Mouse (Mus musculus) heart, embryonic 15.5 days (tissue): ENCODE results near the gene Tmem120b. TPM values are rescaled to one million over a fixed set of nuclear protein-coding genes. Genes with fewer than 3 reads are reported as not detected.

Experiments
- ATAC-seq: fragments of 200-750 bp; cut with Nextera tagmentation; replicated peaks from 2 replicates; pipeline ENCODE4 v1.8.0; 2017; ENCODE audit warnings: low read depth, moderate TSS enrichment; ENCODE audit not compliant: insufficient number of reproducible peaks, insufficient read depth, low FRiP score
- H3K27ac ChIP-seq: fragments of 300-500 bp; sonication (generic); 2 replicates; pipeline ENCODE4 v1.5.1; 2015; ENCODE audit warnings: mild to moderate bottlenecking, inconsistent platforms
- H3K27me3 ChIP-seq: fragments of 300-500 bp; sonication (generic); 2 replicates; pipeline ENCODE4 v1.6.1; 2015; ENCODE audit warnings: inconsistent platforms
- H3K36me3 ChIP-seq: fragments of 300-500 bp; sonication (generic); 2 replicates; pipeline ENCODE4 v1.6.1; 2015; ENCODE audit warnings: mild to moderate bottlenecking, inconsistent platforms
- H3K4me1 ChIP-seq: fragments of 300-500 bp; sonication (generic); replicated peaks from 2 replicates; pipeline ENCODE4 v1.6.1; 2015; ENCODE audit warnings: inconsistent platforms
- H3K4me2 ChIP-seq: fragments of 300-500 bp; sonication (generic); 2 replicates; pipeline ENCODE4 v1.6.1; 2015; ENCODE audit warnings: inconsistent platforms, mild to moderate bottlenecking, moderate library complexity
- H3K4me3 ChIP-seq: fragments of 300-500 bp; sonication (generic); 2 replicates; pipeline ENCODE4 v1.5.1; 2015; ENCODE audit warnings: mild to moderate bottlenecking, inconsistent platforms
- H3K9ac ChIP-seq: fragments of 300-500 bp; sonication (generic); 2 replicates; pipeline ENCODE4 v1.6.1; 2015; ENCODE audit warnings: mild to moderate bottlenecking, inconsistent platforms
- H3K9me3 ChIP-seq: fragments of 300-500 bp; sonication (generic); replicated peaks from 2 replicates; pipeline ENCODE4 v1.6.1; 2016; ENCODE audit warnings: inconsistent platforms
- WGBS: fragments of 180-500 bp; shearing (Covaris S2); methylation state at CpG from one replicate; pipeline ENCODE4 v1.1.7; 2015; ENCODE audit warnings: mixed read lengths; 5-methylcytosine and 5-hydroxymethylcytosine counted together
- polyA plus RNA-seq: library from polyadenylated mRNA; unstranded; fragments of >200 nt; fragmentation: Nextera tagmentation; extraction: Ambion mirVana; gene quantifications from 2 replicates; pipeline ENCODE4 v1.2.1, GENCODE M21; 2015

The Tmem120b gene
- polyA plus RNA-seq, 1 experiment from 2014 or later = 11.3 TPM

GRCm38 (mm10) chr5:123130030-123130813 lies 62.0 kb downstream of the Tmem120b start:
- H3K36me3 ChIP-seq = no peaks in the 10 kb centered on the region
- H3K27ac ChIP-seq = no peak overlapping the region
- no peaks in the 10 kb centered on the region for H3K9me3 ChIP-seq
- H3K4me3 ChIP-seq = no peak overlapping the region
- peaks cover 54% of the 10 kb centered on the region for H3K4me1 ChIP-seq
- H3K9ac ChIP-seq = no peak overlapping the region
- no peak overlapping the region for H3K4me2 ChIP-seq
- ATAC-seq = no peak
- no peaks in the 10 kb centered on the region for H3K27me3 ChIP-seq
- 90% methylated on average over 9 of the region's 9 CpGs for WGBS

- Histone ChIP-seq H3K4me2 (no peak overlapping the region), H3K9ac (no peak overlapping the region), H3K4me1 (peaks cover 54% of the 10 kb centered on the region), H3K27ac (no peak overlapping the region), H3K9me3 (no peaks in the 10 kb centered on the region), H3K36me3 (no peaks in the 10 kb centered on the region), H3K27me3 (no peaks in the 10 kb centered on the region), H3K4me3 (no peak overlapping the region)
- 89% methylated on average over 5 of the region's 5 CpGs for WGBS
- ATAC-seq = no peak
Observed at GRCm38 (mm10) chr5:123130814-123131148, 62.6 kb downstream of the Tmem120b start.

GRCm38 (mm10) chr5:123132308-123133071 lies 64.3 kb downstream of the Tmem120b start, which contains the start of gene Rhof:
TSS of gene Rhof (minus strand) at chr5:123132692.
- Histone ChIP-seq H3K27ac (peak within 1 kb of the TSS; percentile 100), H3K4me1 (peaks cover 64% of the 10 kb centered on the region), H3K27me3 (no peaks in the 10 kb centered on the region), H3K4me3 (peak within 1 kb of the TSS; percentile 48), H3K9ac (peak within 1 kb of the TSS; percentile 56), H3K9me3 (no peaks in the 10 kb centered on the region), H3K4me2 (peak within 1 kb of the TSS; percentile 96), H3K36me3 (no peaks in the 10 kb centered on the region)
- peak; percentile 18 for ATAC-seq
- WGBS = 1% methylated on average over 44 of the region's 44 CpGs

GRCm38 (mm10) chr5:123133083-123133783 lies 65.0 kb downstream of the Tmem120b start:
- Histone ChIP-seq H3K27me3 (no peaks in the 10 kb centered on the region), H3K9ac (0 out of 2 replicates have a peak overlapping the region, but pooled peaks have one; percentile 4), H3K27ac (peak overlapping the region; percentile 100), H3K4me1 (peaks cover 72% of the 10 kb centered on the region), H3K9me3 (no peaks in the 10 kb centered on the region), H3K4me3 (peak overlapping the region; percentile 48), H3K4me2 (peak overlapping the region; percentile 96), H3K36me3 (no peaks in the 10 kb centered on the region)
- ATAC-seq = no peak
- WGBS = 16% methylated on average over 18 of the region's 18 CpGs

GRCm38 (mm10) chr5:123133784-123134143 lies 65.5 kb downstream of the Tmem120b start:
- H3K4me1 ChIP-seq = peaks cover 74% of the 10 kb centered on the region

GRCm38 (mm10) chr5:123134186-123134874 lies 66.1 kb downstream of the Tmem120b start:
- no peaks in the 10 kb centered on the region for H3K9me3 ChIP-seq
- H3K36me3 ChIP-seq = no peaks in the 10 kb centered on the region
- WGBS = 5% methylated on average over 13 of the region's 13 CpGs
- H3K4me2 ChIP-seq = peak overlapping the region; percentile 96
- peaks cover 74% of the 10 kb centered on the region for H3K4me1 ChIP-seq
- peak overlapping the region; percentile 100 for H3K27ac ChIP-seq
- peak; percentile 14; the same call in 1 of the 2 replicates for ATAC-seq
- peak overlapping the region; percentile 59 for H3K4me3 ChIP-seq
- H3K9ac ChIP-seq = peak overlapping the region; percentile 81
- H3K27me3 ChIP-seq = no peaks in the 10 kb centered on the region

More at GRCm38 (mm10) chr5:123133784-123134143, 65.5 kb downstream of the Tmem120b start:
- 0 out of 2 replicates have a peak overlapping the region, but pooled peaks have one; percentile 81 for H3K9ac ChIP-seq
- ATAC-seq = no peak
- 0 out of 2 replicates have a peak overlapping the region, but pooled peaks have one; percentile 59 for H3K4me3 ChIP-seq
- peak overlapping the region; percentile 96 for H3K4me2 ChIP-seq
- H3K36me3 ChIP-seq = no peaks in the 10 kb centered on the region
- WGBS = 29% methylated on average over 7 of the region's 7 CpGs
- no peaks in the 10 kb centered on the region for H3K27me3 ChIP-seq
- peak overlapping the region; percentile 100 for H3K27ac ChIP-seq
- no peaks in the 10 kb centered on the region for H3K9me3 ChIP-seq

GRCm38 (mm10) chr5:123134875-123135382 lies 66.7 kb downstream of the Tmem120b start:
- peaks cover 76% of the 10 kb centered on the region for H3K4me1 ChIP-seq
- peak overlapping the region; percentile 96 for H3K4me2 ChIP-seq
- H3K27ac ChIP-seq = peak overlapping the region; percentile 100
- no peaks in the 10 kb centered on the region for H3K36me3 ChIP-seq
- peak overlapping the region; percentile 59 for H3K4me3 ChIP-seq
- peak overlapping the region; percentile 81; the same call in 1 of the 2 replicates for H3K9ac ChIP-seq
- no peaks in the 10 kb centered on the region for H3K9me3 ChIP-seq
- ATAC-seq = no peak
- WGBS = 14% methylated on average over 8 of the region's 8 CpGs
- H3K27me3 ChIP-seq = no peaks in the 10 kb centered on the region

- WGBS = 3% methylated on average over 30 of the region's 30 CpGs
- Histone ChIP-seq H3K9ac (peak overlapping the region; percentile 81), H3K27me3 (no peaks in the 10 kb centered on the region), H3K4me3 (peak overlapping the region; percentile 59), H3K27ac (peak overlapping the region; percentile 100), H3K4me1 (peaks cover 76% of the 10 kb centered on the region), H3K4me2 (peak overlapping the region; percentile 96), H3K36me3 (no peaks in the 10 kb centered on the region), H3K9me3 (no peaks in the 10 kb centered on the region)
- peak; percentile 35 for ATAC-seq
Observed at GRCm38 (mm10) chr5:123135471-123136360, 67.5 kb downstream of the Tmem120b start.

- WGBS = under 1% methylated on average over 13 of the region's 13 CpGs
- peak overlapping the region; percentile 59 for H3K4me3 ChIP-seq
- H3K27ac ChIP-seq = peak overlapping the region; percentile 100
- H3K27me3 ChIP-seq = no peaks in the 10 kb centered on the region
- H3K4me2 ChIP-seq = peak overlapping the region; percentile 96
- peak overlapping the region; percentile 81 for H3K9ac ChIP-seq
- H3K36me3 ChIP-seq = no peaks in the 10 kb centered on the region
- ATAC-seq = peak; percentile 53
- H3K4me1 ChIP-seq = peaks cover 76% of the 10 kb centered on the region
- H3K9me3 ChIP-seq = no peaks in the 10 kb centered on the region
Observed at GRCm38 (mm10) chr5:123136361-123137043, 68.3 kb downstream of the Tmem120b start.
